Mouse (Mus musculus) small intestine, adult 2 months (tissue): ENCODE measurements at regions not wholly inside any gene's neighbourhood (a gene's known extent, or its start where the extent isn't known, plus 50 kb on each side); places are given as distances from the start of the nearest gene placed in this dataset.

Source experiments
- H3K27ac ChIP-seq: fragments of 200-500 bp; 2 replicates; pipeline ENCODE4 v1.5.1; 2012; ENCODE audit warnings: low read depth, low read length, control low read depth, inconsistent platforms; ENCODE audit not compliant: insufficient read depth
- H3K27me3 ChIP-seq: fragments of 200-500 bp; 2 replicates; pipeline ENCODE4 v1.6.1; 2012; ENCODE audit warnings: mild to moderate bottlenecking, moderate library complexity, low read length, inconsistent platforms; ENCODE audit not compliant: control insufficient read depth, insufficient read depth
- H3K36me3 ChIP-seq: fragments of 200-500 bp; 2 replicates; pipeline ENCODE4 v1.6.1; 2012; ENCODE audit warnings: mild to moderate bottlenecking, low read length, control low read depth, inconsistent platforms; ENCODE audit not compliant: control insufficient read depth, insufficient read depth
- H3K4me1 ChIP-seq: fragments of 200-500 bp; 2 replicates; pipeline ENCODE4 v1.6.1; 2012; ENCODE audit warnings: low read length, inconsistent platforms, mixed read lengths; ENCODE audit not compliant: control insufficient read depth, insufficient read depth, insufficient read length
- H3K4me3 ChIP-seq: fragments of 200-500 bp; 2 replicates; pipeline ENCODE4 v1.5.1; 2012; ENCODE audit warnings: low read depth, mild to moderate bottlenecking, control low read depth, inconsistent platforms, low read length, moderate library complexity
- CTCF ChIP-seq: fragments of 200-500 bp; IDR thresholded peaks from 2 replicates; pipeline ENCODE4 v1.5.1; 2012; ENCODE audit warnings: low read depth, mild to moderate bottlenecking, control low read depth, inconsistent platforms, low read length, moderate library complexity, mixed read lengths; ENCODE audit not compliant: insufficient replicate concordance, insufficient read length; ENCODE audit errors: extremely low read depth
- POLR2A ChIP-seq: fragments of 200-500 bp; IDR thresholded peaks from 2 replicates; pipeline ENCODE4 v1.6.1; 2012; ENCODE audit warnings: low read depth, mild to moderate bottlenecking, control low read depth, inconsistent platforms, low read length, moderate library complexity
- WGBS: fragments of 180-500 bp; shearing (Covaris S2); methylation state at CpG from one replicate; pipeline ENCODE4 v1.1.7; 2018; 5-methylcytosine and 5-hydroxymethylcytosine counted together

GRCm38 (mm10) chr12:110387056-110387455 is 59.9 kb upstream of the Ppp2r5c start:
- Histone ChIP-seq H3K4me1 (no peaks in the 10 kb centered on the region), H3K36me3 (no peaks in the 10 kb centered on the region), H3K4me3 (no peak overlapping the region), H3K27ac (no peak overlapping the region), H3K27me3 (no peaks in the 10 kb centered on the region)
- TF ChIP-seq POLR2A (no peak), CTCF (no peak)
- WGBS: 86% methylated on average over 11 of the region's 11 CpGs

GRCm38 (mm10) chr12:110387567-110387966 is 59.4 kb upstream of the Ppp2r5c start:
- 73% methylated on average over 4 of the region's 4 CpGs for WGBS
- no peaks in the 10 kb centered on the region for H3K36me3 ChIP-seq
- no peak for TF ChIP-seq POLR2A
- TF ChIP-seq CTCF: no peak
- H3K27me3 ChIP-seq: no peaks in the 10 kb centered on the region
- H3K4me1 ChIP-seq: no peaks in the 10 kb centered on the region
- H3K27ac ChIP-seq: no peak overlapping the region
- H3K4me3 ChIP-seq: no peak overlapping the region

GRCm38 (mm10) chr12:110389439-110389838 is 57.5 kb upstream of the Ppp2r5c start:
- Histone ChIP-seq H3K27ac (no peak overlapping the region), H3K36me3 (no peaks in the 10 kb centered on the region), H3K27me3 (no peaks in the 10 kb centered on the region), H3K4me3 (no peak overlapping the region), H3K4me1 (no peaks in the 10 kb centered on the region)
- TF ChIP-seq POLR2A (no peak), CTCF (no peak)
- 66% methylated on average over 12 of the region's 12 CpGs for WGBS

GRCm38 (mm10) chr12:110391464-110391863 is 55.5 kb upstream of the Ppp2r5c start:
- TF ChIP-seq POLR2A: no peak
- no peak for TF ChIP-seq CTCF
- WGBS: 72% methylated on average over 8 of the region's 8 CpGs
- Histone ChIP-seq H3K36me3 (no peaks in the 10 kb centered on the region), H3K27me3 (no peaks in the 10 kb centered on the region), H3K27ac (no peak overlapping the region), H3K4me1 (no peaks in the 10 kb centered on the region), H3K4me3 (no peak overlapping the region)

- no peaks in the 10 kb centered on the region for H3K27me3 ChIP-seq
- H3K36me3 ChIP-seq: no peaks in the 10 kb centered on the region
- H3K4me3 ChIP-seq: no peak overlapping the region
- H3K27ac ChIP-seq: no peak overlapping the region
- no peaks in the 10 kb centered on the region for H3K4me1 ChIP-seq
- no peak for TF ChIP-seq POLR2A
- TF ChIP-seq CTCF: no peak
- WGBS: 73% methylated on average over 7 of the region's 7 CpGs
These were observed 53.4 kb upstream of the Ppp2r5c start for GRCm38 (mm10) chr12:110393555-110393954.
